Comparison of ENCODE assay signal across 10 mouse cellular contexts in the genomic region with DNA sequence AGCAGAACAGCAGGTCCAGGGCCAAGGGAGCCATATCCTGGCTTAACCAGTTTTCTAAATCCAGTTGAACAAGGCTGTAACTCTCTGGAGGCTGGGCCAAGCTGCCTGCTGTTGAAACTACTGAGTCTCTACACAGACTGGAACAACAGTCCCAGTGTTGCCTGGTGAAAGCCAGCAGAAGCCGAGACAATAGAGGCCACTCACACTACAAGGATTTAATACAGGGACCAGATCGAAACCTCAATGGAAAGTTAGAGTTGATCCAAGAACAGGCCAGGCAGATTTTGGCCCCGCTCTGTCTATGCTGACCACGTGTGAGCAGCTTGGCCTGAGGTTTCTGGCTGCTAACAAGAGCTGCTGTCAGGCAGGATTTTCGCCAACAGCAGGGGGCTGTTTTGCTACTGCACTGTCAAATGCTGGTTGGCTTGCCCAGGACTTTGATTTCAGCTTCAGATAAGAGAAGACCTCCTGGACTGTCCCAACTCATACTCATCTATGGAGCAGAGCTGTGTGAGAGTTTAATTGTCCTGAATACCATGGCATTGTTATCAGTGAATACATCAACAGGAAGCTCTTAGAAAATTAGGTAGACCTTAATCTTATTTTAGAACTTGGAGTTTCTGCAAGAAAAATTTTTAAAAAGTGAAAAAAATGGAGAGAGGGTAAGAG.
DNase-seq lines count a peak whose midpoint lies in the region; ATAC-seq lines count a peak whose summit lies in the region.
"Had no signal": no experiment of that assay in that cellular context is flagged by ENCODE, and none has a peak within 500 bp of the region (broad histone marks: within the 10 kb centered on the region; RNA-seq: fewer than 3 reads in every experiment).

No protein-coding gene starts in this region.

- peak; percentile 96 for ATAC-seq in frontal cortex, adult (ENCODE audit: low TSS enrichment)
- peak; percentile 88 for ATAC-seq in hindbrain, embryonic 14.5 days (ENCODE audit: low FRiP score)
- ATAC-seq in midbrain, embryonic 12.5 days (ENCODE audit: low FRiP score, low read depth), result peak; percentile 74; the same call in 1 of the 2 replicates
- no peak for ATAC-seq in megakaryocyte, adult 5-6 weeks (ENCODE audit: poor library complexity, severe bottlenecking)

- H3K4me3 ChIP-seq in hindbrain, embryonic 14.5 days (replicated peaks; ENCODE audit: low read length), result no peak overlapping the region
- no peak overlapping the region for H3K4me3 ChIP-seq in midbrain, embryonic 12.5 days
- H3K4me3 ChIP-seq: myocyte had no signal

- H3K9ac ChIP-seq in hindbrain, embryonic 14.5 days, result no peak overlapping the region
- H3K9ac ChIP-seq in midbrain, embryonic 12.5 days (replicated peaks), result no peak overlapping the region

- H3K4me2 ChIP-seq in hindbrain, embryonic 14.5 days (replicated peaks), result no peak overlapping the region
- H3K4me2 ChIP-seq in midbrain, embryonic 12.5 days (replicated peaks), result no peak overlapping the region

- H3K27me3 ChIP-seq in hindbrain, embryonic 14.5 days (ENCODE audit: control insufficient read depth, insufficient read depth, low read length), result no peaks in the 10 kb centered on the region
- no peaks in the 10 kb centered on the region for H3K27me3 ChIP-seq in midbrain, embryonic 12.5 days

- H3K27ac ChIP-seq in hindbrain, embryonic 14.5 days, result no peak overlapping the region
- no peak overlapping the region for H3K27ac ChIP-seq in midbrain, embryonic 12.5 days (replicated peaks)

- peak; percentile 13 to 15 for DNase-seq in urinary bladder, adult 18-20 months (ENCODE audit: low spot score in 2 of 2)
- no peak for DNase-seq in urinary bladder, postnatal 10 days (ENCODE audit: low spot score)
- DNase-seq in hindbrain, embryonic 14.5 days (ENCODE audit: low spot score), result peak; percentile 49
- peak; percentile 57 to 66 for DNase-seq in layer of hippocampus, postnatal 36 days
- peak; percentile 22 for DNase-seq in urinary bladder, adult 2 months (ENCODE audit: low spot score)

- H3K9me3 ChIP-seq in hindbrain, embryonic 14.5 days (ENCODE audit: control insufficient read depth, low read length), result no peaks in the 10 kb centered on the region
- H3K9me3 ChIP-seq in midbrain, embryonic 12.5 days, result no peaks in the 10 kb centered on the region

- H3K36me3 ChIP-seq in hindbrain, embryonic 14.5 days (replicated peaks; ENCODE audit: control insufficient read depth, insufficient read depth), result no peaks in the 10 kb centered on the region
- H3K36me3 ChIP-seq in midbrain, embryonic 12.5 days, result no peaks in the 10 kb centered on the region
- H3K36me3 ChIP-seq: G1E had no signal

- no peaks in the 10 kb centered on the region for H3K4me1 ChIP-seq in hindbrain, embryonic 14.5 days (replicated peaks; ENCODE audit: control insufficient read depth, insufficient read depth, low read length)
- H3K4me1 ChIP-seq in midbrain, embryonic 12.5 days, result peaks cover 4% of the 10 kb centered on the region; the same call in 1 of the 2 replicates

- whole genome bisulfite sequencing in hindbrain, embryonic 14.5 days, result 25% methylated on average over 5 of the region's 5 CpGs
- WGBS in midbrain, embryonic 12.5 days, result 18% methylated on average over 5 of the region's 5 CpGs
